Mouse (Mus musculus) liver, embryonic 15.5 days (tissue): Measurements from ENCODE around the gene Tie1. TPM values are rescaled to one million over a fixed set of nuclear protein-coding genes. Genes with fewer than 3 reads are reported as not detected.

Source experiments
- ATAC-seq: fragments of 200-750 bp; cut with Nextera tagmentation; 2 replicates; pipeline ENCODE4 v1.8.0; 2017; ENCODE audit warnings: moderate number of reproducible peaks, mild to moderate bottlenecking, moderate library complexity; ENCODE audit not compliant: insufficient read depth
- H3K27ac ChIP-seq: fragments of 300-500 bp; sonication (generic); replicated peaks from 2 replicates; pipeline ENCODE4 v1.5.1; 2015; ENCODE audit warnings: mild to moderate bottlenecking, inconsistent platforms
- H3K27me3 ChIP-seq: fragments of 300-500 bp; sonication (generic); 2 replicates; pipeline ENCODE4 v1.6.1; 2015; ENCODE audit warnings: mild to moderate bottlenecking, inconsistent platforms
- H3K36me3 ChIP-seq: fragments of 300-500 bp; sonication (generic); replicated peaks from 2 replicates; pipeline ENCODE4 v1.6.1; 2015; ENCODE audit warnings: moderate library complexity, mild to moderate bottlenecking, inconsistent platforms
- H3K4me1 ChIP-seq: fragments of 300-500 bp; sonication (generic); replicated peaks from 2 replicates; pipeline ENCODE4 v1.6.1; 2015; ENCODE audit warnings: inconsistent platforms
- H3K4me2 ChIP-seq: fragments of 300-500 bp; sonication (generic); 2 replicates; pipeline ENCODE4 v1.6.1; 2015; ENCODE audit warnings: moderate library complexity, mild to moderate bottlenecking, inconsistent platforms
- H3K4me3 ChIP-seq: fragments of 300-500 bp; sonication (generic); replicated peaks from 2 replicates; pipeline ENCODE4 v1.5.1; 2015; ENCODE audit warnings: mild to moderate bottlenecking, inconsistent platforms
- H3K9ac ChIP-seq: fragments of 300-500 bp; sonication (generic); 2 replicates; pipeline ENCODE4 v1.6.1; 2015; ENCODE audit warnings: moderate library complexity, mild to moderate bottlenecking, inconsistent platforms
- H3K9me3 ChIP-seq: fragments of 300-500 bp; sonication (generic); replicated peaks from 2 replicates; pipeline ENCODE4 v1.6.1; 2016; ENCODE audit warnings: inconsistent platforms
- WGBS: fragments of 180-500 bp; shearing (Covaris S2); methylation state at CpG from one replicate; pipeline ENCODE4 v1.1.7; 2015; ENCODE audit warnings: mixed read lengths; ENCODE audit not compliant: insufficient replicate concordance; 5-methylcytosine and 5-hydroxymethylcytosine counted together
- polyA plus RNA-seq: library from polyadenylated mRNA; unstranded; fragments of >200 nt; fragmentation: Nextera tagmentation; extraction: Ambion mirVana; gene quantifications from 2 replicates; pipeline ENCODE4 v1.2.1, GENCODE M21; 2015

Tie1 gene
- polyA plus RNA-seq: 6.2 and 8.2 TPM in 2 replicates

DNA sequence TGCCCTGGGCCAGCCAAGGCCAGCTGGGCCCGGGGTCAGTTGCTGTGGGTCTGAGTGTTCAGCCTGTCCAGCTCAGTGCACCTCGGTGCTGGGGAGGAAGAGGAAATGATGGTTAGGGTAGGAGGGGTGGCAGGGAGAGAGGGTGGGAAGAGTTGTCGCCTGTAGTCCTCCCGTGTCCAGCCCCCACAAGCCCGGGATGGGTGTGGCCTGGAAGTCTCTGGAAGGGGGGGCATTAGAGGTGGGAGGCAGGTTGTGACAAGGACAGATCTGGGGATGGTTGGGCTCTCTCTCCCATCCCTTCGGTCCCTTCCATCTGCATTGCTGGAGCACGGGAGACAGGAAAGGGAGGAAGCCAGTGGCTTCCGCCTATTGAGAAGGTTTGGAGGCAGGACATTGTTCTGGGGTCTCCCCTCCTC lies at the start of gene Tie1:
Gene Tie1, minus strand, starts transcription at position 345 of the 416 bp plus-strand sequence.
- ATAC-seq: peak; percentile 60
- Histone ChIP-seq H3K27me3 (no peaks in the 10 kb centered on the region), H3K9ac (no peak within 1 kb of the TSS), H3K4me1 (no peaks in the 10 kb centered on the region), H3K4me2 (no peak within 1 kb of the TSS; the same call in 1 of the 2 replicates), H3K4me3 (no peak within 1 kb of the TSS; the same call in 1 of the 2 replicates), H3K9me3 (no peaks in the 10 kb centered on the region), H3K36me3 (no peaks in the 10 kb centered on the region), H3K27ac (no peak within 1 kb of the TSS)
- 20% methylated on average over 8 of the region's 8 CpGs for WGBS

DNA sequence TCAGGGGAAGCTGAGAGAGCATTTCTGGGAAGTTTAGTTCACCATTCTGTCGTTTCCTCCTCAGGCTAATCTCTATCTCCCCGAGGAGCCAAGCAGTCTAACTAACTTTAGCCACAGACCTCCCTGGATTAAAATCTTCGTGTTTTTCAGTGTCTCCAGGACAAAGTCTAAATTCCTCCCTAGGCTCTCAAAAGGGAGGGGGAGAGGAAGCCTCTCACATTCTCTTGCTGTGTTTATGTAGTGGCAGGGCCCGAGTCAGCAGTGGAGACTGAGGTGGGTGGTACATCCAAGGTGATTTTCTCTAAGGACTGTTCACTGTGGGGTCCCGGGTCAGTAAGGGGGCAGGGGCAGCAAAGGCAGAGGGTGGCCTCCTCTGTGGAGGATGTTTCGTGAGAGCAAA lies 47.9 kb upstream of the Tie1 start:
- no peak overlapping the region for H3K4me2 ChIP-seq
- H3K36me3 ChIP-seq: no peaks in the 10 kb centered on the region
- H3K9ac ChIP-seq: no peak overlapping the region
- H3K27ac ChIP-seq: no peak overlapping the region
- no peak overlapping the region for H3K4me3 ChIP-seq
- peaks cover 1% of the 10 kb centered on the region; the same call in 1 of the 2 replicates for H3K4me1 ChIP-seq
- no peak for ATAC-seq
- H3K9me3 ChIP-seq: no peaks in the 10 kb centered on the region
- 20% methylated on average over 6 of the region's 6 CpGs for WGBS
- no peaks in the 10 kb centered on the region for H3K27me3 ChIP-seq

DNA sequence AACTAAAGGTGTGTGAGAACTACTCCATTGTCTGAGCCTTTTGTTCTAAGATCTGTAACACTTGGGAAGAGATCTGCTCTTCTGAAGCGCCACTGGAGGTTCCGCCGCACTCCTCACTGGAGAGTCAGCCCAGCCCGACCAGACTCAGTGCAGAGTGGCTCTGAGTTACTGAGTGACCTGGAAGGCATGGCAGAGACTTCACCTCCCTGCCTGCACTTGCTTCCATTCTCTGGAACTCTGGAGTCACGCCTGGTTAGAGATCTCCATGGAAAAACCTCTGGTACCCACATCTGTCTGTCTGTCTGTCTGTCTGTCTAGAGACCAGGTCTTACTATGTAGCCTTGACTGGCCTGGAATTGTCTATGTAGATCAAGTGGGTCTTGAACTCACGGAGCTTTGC lies 45.7 kb upstream of the Tie1 start:
- H3K36me3 ChIP-seq: no peaks in the 10 kb centered on the region
- no peak overlapping the region for H3K4me3 ChIP-seq
- no peaks in the 10 kb centered on the region for H3K27me3 ChIP-seq
- no peaks in the 10 kb centered on the region for H3K9me3 ChIP-seq
- H3K4me2 ChIP-seq: no peak overlapping the region
- no peak for ATAC-seq
- no peak overlapping the region for H3K27ac ChIP-seq
- H3K9ac ChIP-seq: no peak overlapping the region
- H3K4me1 ChIP-seq: no peaks in the 10 kb centered on the region
- 70% methylated on average over 6 of the region's 6 CpGs for WGBS

DNA sequence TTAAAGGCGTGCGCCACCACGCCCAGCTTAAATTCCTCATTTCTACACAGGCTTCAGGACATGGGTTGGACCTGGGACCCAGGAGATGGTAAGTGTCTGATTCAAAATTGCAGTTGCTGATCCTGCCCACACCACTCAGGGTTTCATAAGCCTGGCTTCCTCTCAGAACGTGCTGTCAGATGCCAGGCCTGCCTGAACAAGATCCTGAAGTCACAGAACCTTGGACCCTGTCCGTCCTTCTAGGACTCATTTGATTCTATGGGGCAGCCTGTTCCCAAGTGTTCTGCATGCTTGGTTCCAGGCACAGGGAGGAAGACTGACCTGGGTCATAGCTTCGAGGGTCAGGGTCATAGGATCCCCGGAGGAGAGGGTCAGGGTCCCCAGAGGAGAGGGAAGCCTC lies 43.7 kb upstream of the Tie1 start:
- H3K9me3 ChIP-seq: no peaks in the 10 kb centered on the region
- no peak for ATAC-seq
- no peaks in the 10 kb centered on the region for H3K4me1 ChIP-seq
- 42% methylated on average over 7 of the region's 7 CpGs for WGBS
- no peak overlapping the region for H3K4me3 ChIP-seq
- no peak overlapping the region for H3K4me2 ChIP-seq
- H3K27ac ChIP-seq: no peak overlapping the region
- no peak overlapping the region for H3K9ac ChIP-seq
- H3K36me3 ChIP-seq: no peaks in the 10 kb centered on the region
- H3K27me3 ChIP-seq: no peaks in the 10 kb centered on the region

DNA sequence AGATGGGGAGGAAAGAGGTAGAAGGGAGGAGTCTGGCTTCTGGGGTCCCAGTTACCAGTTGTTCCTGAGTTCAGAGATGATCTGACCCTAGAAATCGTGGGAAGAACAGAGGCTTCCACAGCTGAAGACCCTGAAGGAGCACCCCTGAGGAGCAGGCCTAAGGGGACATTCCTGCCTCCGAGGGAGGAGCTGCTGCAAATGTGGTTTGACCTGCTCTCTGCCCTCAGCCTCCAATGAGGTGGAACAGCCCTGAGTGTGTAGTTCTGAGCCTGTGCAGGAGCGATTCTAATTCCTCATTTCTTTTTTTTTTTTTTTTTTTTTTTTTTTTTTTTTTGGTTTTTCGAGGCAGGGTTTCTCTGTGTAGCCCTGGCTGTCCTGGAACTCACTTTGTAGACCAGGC lies 43.3 kb upstream of the Tie1 start:
- Histone ChIP-seq H3K27ac (no peak overlapping the region), H3K9me3 (no peaks in the 10 kb centered on the region), H3K4me3 (no peak overlapping the region), H3K27me3 (no peaks in the 10 kb centered on the region), H3K4me2 (no peak overlapping the region), H3K4me1 (no peaks in the 10 kb centered on the region), H3K36me3 (no peaks in the 10 kb centered on the region), H3K9ac (no peak overlapping the region)
- 23% methylated on average over 3 of the region's 4 CpGs for WGBS
- ATAC-seq: no peak

DNA sequence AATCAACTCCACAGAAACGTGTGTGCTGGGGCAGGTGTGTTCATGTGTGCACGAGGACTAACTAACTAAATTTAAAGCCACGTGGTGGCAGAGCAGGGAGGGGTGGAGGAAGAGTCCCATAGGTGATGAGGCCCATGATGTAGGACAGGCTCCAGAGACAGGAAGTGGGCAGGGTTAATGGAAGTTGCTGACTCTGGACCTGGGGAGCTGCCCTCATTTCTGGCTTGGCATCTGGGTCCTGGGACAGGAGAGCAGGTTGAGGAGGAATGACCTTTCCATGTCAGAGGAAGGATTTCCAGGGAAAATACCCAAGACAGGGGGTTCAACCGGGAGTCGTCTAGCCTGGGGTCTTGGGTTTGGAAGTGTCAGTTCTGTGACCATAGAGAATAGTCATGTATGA lies 42.8 kb upstream of the Tie1 start:
- Histone ChIP-seq H3K27ac (no peak overlapping the region), H3K4me3 (no peak overlapping the region), H3K4me2 (no peak overlapping the region), H3K4me1 (no peaks in the 10 kb centered on the region), H3K36me3 (no peaks in the 10 kb centered on the region), H3K9me3 (no peaks in the 10 kb centered on the region), H3K9ac (no peak overlapping the region), H3K27me3 (no peaks in the 10 kb centered on the region)
- WGBS: 43% methylated on average over 5 of the region's 5 CpGs
- ATAC-seq: no peak

DNA sequence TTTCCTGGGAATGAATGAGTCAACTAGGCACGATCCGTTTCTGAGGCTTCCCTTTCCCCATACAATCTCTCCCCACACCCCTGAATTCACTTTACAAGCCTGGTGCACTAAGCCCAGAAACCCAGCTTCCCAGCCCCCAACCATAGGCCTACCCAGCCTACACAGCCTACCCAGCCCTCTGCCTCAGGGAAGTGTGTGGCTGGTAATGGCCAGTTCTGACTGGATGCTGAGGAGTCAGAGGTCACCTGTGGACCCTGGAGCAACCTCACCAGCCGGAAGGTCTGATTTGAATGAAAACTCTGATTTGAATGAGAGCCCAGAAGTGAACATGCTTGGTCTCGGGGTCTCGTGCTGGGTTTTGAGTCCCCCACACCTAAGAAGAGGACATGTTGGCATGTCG lies 37.9 kb upstream of the Tie1 start:
- no peak overlapping the region for H3K27ac ChIP-seq
- H3K9ac ChIP-seq: no peak overlapping the region
- no peak overlapping the region for H3K4me3 ChIP-seq
- H3K4me2 ChIP-seq: peak overlapping the region; percentile 33; the same call in 1 of the 2 replicates
- H3K4me1 ChIP-seq: peaks cover 3% of the 10 kb centered on the region; the same call in 1 of the 2 replicates
- H3K27me3 ChIP-seq: no peaks in the 10 kb centered on the region
- ATAC-seq: no peak
- no peaks in the 10 kb centered on the region for H3K36me3 ChIP-seq
- 61% methylated on average over 6 of the region's 6 CpGs for WGBS
- no peaks in the 10 kb centered on the region for H3K9me3 ChIP-seq

DNA sequence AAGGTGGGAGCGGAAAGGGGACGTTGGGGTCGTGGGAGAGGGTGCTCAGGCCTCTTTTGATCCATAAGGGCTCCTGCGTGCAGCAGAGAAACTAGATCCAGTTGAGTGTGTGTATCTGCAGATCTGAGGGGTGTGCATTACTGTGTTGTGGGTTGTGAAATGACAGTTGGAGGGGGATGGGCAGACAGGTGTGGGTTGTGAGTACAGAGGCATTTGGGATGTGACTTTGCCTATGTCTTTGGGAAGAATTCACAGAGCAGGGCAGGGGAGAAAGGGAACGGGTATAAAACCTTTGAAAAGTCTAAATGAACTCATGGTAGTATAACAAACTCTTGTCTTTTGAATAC lies 37.4 kb upstream of the Tie1 start:
- H3K36me3 ChIP-seq: no peaks in the 10 kb centered on the region
- peak overlapping the region; percentile 25 for H3K4me3 ChIP-seq
- H3K9ac ChIP-seq: no peak overlapping the region
- H3K27ac ChIP-seq: peak overlapping the region; percentile 55; the same call in 1 of the 2 replicates
- peak overlapping the region; percentile 33 for H3K4me2 ChIP-seq
- no peak for ATAC-seq
- peaks cover 3% of the 10 kb centered on the region; the same call in 1 of the 2 replicates for H3K4me1 ChIP-seq
- 49% methylated on average over 5 of the region's 5 CpGs for WGBS
- H3K27me3 ChIP-seq: no peaks in the 10 kb centered on the region
- no peaks in the 10 kb centered on the region for H3K9me3 ChIP-seq

DNA sequence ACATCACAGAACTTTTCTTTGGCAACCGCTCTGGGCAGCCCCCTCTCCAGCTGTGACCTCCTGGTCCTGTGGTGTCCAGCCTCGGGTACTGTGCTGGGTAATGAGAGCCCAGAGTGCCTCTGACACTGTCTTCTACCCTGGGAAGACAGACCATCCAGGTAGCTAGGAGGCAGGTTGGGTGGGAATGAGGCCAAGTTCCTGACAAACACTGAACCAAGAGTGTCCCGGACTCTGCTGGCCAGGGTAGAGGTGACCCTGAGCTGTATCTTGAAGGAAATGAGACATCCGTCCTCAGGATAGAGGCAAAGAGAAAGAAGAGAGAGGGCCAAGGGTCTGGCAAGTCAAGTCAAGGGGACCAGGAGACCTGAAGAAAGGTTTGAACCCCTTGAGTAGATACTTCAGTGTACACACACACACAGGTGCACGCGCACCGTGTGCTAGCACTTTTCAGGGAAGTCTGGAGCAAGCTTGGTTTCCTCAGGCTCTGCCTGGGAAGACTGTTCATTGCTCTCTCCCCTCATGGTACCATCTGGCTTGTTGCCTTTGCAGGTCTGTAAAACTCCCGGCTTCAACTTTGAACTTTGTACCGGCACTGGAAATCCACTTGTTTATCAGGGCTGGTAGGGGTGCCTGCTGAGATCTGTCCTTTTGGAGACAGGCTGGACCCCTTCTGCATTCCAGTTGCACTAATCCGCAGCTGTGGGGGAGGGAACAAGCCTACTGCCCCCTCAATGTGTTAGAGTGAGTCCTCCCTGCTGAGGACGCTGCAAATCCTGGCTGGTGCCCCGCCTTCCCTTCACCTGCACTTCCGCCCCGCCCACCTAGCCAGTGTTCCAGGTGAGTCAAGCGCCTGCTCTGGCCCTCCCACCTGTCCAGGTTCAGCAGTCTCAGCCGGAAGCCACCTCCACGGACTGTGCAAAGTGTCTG lies 36.8 kb upstream of the Tie1 start, which contains the start of gene 2610528J11Rik:
Gene 2610528J11Rik, plus strand, starts transcription at position 592 of the 927 bp plus-strand sequence.
- Histone ChIP-seq H3K9ac (no peak within 1 kb of the TSS), H3K36me3 (no peaks in the 10 kb centered on the region), H3K4me2 (peak within 1 kb of the TSS; percentile 33), H3K27me3 (no peaks in the 10 kb centered on the region), H3K4me3 (peak within 1 kb of the TSS; percentile 25), H3K4me1 (peaks cover 3% of the 10 kb centered on the region; the same call in 1 of the 2 replicates), H3K27ac (peak within 1 kb of the TSS; percentile 55; the same call in 1 of the 2 replicates), H3K9me3 (no peaks in the 10 kb centered on the region)
- 46% methylated on average over 17 of the region's 17 CpGs for WGBS
- peak; percentile 58 for ATAC-seq

DNA sequence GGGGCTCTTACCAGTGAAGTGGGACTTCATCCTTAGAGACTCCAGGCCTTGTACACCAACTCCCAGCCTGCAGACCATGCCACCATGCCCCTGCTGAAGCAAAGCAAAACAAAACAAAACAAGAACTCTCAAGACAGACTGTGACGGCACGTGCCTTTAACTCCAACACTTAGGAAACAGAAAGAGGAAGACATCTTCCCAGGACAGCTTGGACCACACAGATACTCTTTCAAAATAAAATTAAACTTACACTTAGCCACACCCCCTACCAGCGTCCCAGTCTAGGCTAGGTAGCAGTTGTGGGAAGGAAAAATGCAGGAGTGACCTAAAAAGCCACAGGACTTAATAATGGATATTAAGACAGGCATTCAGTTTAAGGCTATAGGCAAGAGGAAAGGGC lies 35.9 kb upstream of the Tie1 start:
- H3K27ac ChIP-seq: no peak overlapping the region
- H3K4me1 ChIP-seq: peaks cover 3% of the 10 kb centered on the region; the same call in 1 of the 2 replicates
- no peaks in the 10 kb centered on the region for H3K36me3 ChIP-seq
- ATAC-seq: no peak
- H3K4me3 ChIP-seq: no peak overlapping the region
- H3K9me3 ChIP-seq: no peaks in the 10 kb centered on the region
- no peaks in the 10 kb centered on the region for H3K27me3 ChIP-seq
- H3K9ac ChIP-seq: no peak overlapping the region
- 39% methylated on average over 3 of the region's 3 CpGs for WGBS
- no peak overlapping the region for H3K4me2 ChIP-seq

DNA sequence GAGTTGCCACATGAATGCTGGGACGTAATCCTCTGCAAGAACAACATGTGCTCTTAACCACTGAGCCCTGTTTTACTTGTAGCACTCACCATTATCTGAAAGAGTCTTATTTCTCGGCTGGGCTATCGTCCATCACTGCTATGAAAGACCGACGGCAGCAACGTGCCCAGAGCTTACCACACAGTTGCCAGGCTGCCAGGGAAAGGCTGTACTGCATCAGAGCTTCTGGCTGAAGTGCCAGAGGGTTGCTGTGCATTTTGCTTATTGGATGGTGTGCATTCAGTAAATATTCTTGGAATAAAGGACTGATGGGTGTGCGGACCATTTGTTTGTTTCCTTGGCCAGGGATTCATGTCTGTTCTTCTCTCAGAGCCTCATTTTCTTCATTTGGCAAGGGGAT lies 34.1 kb upstream of the Tie1 start:
- H3K4me3 ChIP-seq: no peak overlapping the region
- ATAC-seq: no peak
- H3K27ac ChIP-seq: no peak overlapping the region
- H3K36me3 ChIP-seq: no peaks in the 10 kb centered on the region
- H3K9me3 ChIP-seq: no peaks in the 10 kb centered on the region
- H3K9ac ChIP-seq: no peak overlapping the region
- H3K4me2 ChIP-seq: no peak overlapping the region
- WGBS: 67% methylated on average over 7 of the region's 7 CpGs
- H3K4me1 ChIP-seq: peaks cover 3% of the 10 kb centered on the region; the same call in 1 of the 2 replicates
- H3K27me3 ChIP-seq: no peaks in the 10 kb centered on the region
